Mouse (Mus musculus) stomach, embryonic 14.5 days (tissue): Measurements from ENCODE around the gene Stk16. TPM values are rescaled to one million over a fixed set of nuclear protein-coding genes. Genes with fewer than 3 reads are reported as not detected.
A peak's percentile ranks its signal among the peaks of the same experiment; 100 is the strongest.
"Not testable (repeated sequence)": the region's sequence is repeated elsewhere in the genome, so short reads cannot be mapped to it uniquely, and the experiment has no call there.

ENCODE experiments used
- ATAC-seq: fragments of 200-750 bp; cut with Nextera tagmentation; 2 replicates; pipeline ENCODE4 v1.8.0; 2017; ENCODE audit warnings: low read depth, moderate TSS enrichment; ENCODE audit not compliant: insufficient number of reproducible peaks, insufficient read depth, low FRiP score
- H3K27ac ChIP-seq: fragments of 300-500 bp; sonication (generic); 2 replicates; pipeline ENCODE4 v1.5.1; 2014; ENCODE audit warnings: mild to moderate bottlenecking, low read length, moderate library complexity, mixed read lengths
- H3K27me3 ChIP-seq: fragments of 300-500 bp; sonication (generic); 2 replicates; pipeline ENCODE4 v1.6.1; 2014; ENCODE audit warnings: low read length, control low read depth, mixed read lengths; ENCODE audit not compliant: control insufficient read depth, insufficient read depth
- H3K36me3 ChIP-seq: fragments of 300-500 bp; sonication (generic); 2 replicates; pipeline ENCODE4 v1.6.1; 2014; ENCODE audit warnings: mild to moderate bottlenecking, control low read depth, low read length, moderate library complexity, mixed read lengths; ENCODE audit not compliant: control insufficient read depth, insufficient read depth
- H3K4me1 ChIP-seq: fragments of 300-500 bp; sonication (generic); 2 replicates; pipeline ENCODE4 v1.6.1; 2014; ENCODE audit warnings: low read length, control low read depth, mixed read lengths; ENCODE audit not compliant: control insufficient read depth, insufficient read depth
- H3K4me2 ChIP-seq: fragments of 300-500 bp; sonication (generic); replicated peaks from 2 replicates; pipeline ENCODE4 v1.6.1; 2014; ENCODE audit warnings: low read depth, low read length, control low read depth
- H3K4me3 ChIP-seq: fragments of 300-500 bp; sonication (generic); 2 replicates; pipeline ENCODE4 v1.5.1; 2014; ENCODE audit warnings: low read depth, low read length, control low read depth
- H3K9ac ChIP-seq: fragments of 300-500 bp; sonication (generic); replicated peaks from 2 replicates; pipeline ENCODE4 v1.6.1; 2014; ENCODE audit warnings: low read depth, mild to moderate bottlenecking, control low read depth, low read length, moderate library complexity, mixed read lengths
- H3K9me3 ChIP-seq: fragments of 300-500 bp; sonication (generic); 2 replicates; pipeline ENCODE4 v1.6.1; 2016; ENCODE audit warnings: low read depth, low read length, control low read depth; ENCODE audit not compliant: control insufficient read depth
- WGBS: fragments of 180-500 bp; shearing (Covaris S2); extraction: QIAGEN DNeasy Blood & Tissue Kit; methylation state at CpG from one replicate; pipeline ENCODE4 v1.1.7; 2014; 5-methylcytosine and 5-hydroxymethylcytosine counted together
- polyA plus RNA-seq: library from polyadenylated mRNA; unstranded; fragments of >200 nt; fragmentation: Nextera tagmentation; extraction: Ambion mirVana; gene quantifications from 2 replicates; pipeline ENCODE4 v1.2.1, GENCODE M21; 2014

Gene Stk16
- polyA plus RNA-seq, 1 experiment from 2014 or later: 123 TPM

GRCm38 (mm10) chr1:75225473-75225872 is 14.8 kb downstream of the Stk16 start:
- Histone ChIP-seq H3K27me3 (peaks cover 6% of the 10 kb centered on the region; the same call in 1 of the 2 replicates), H3K4me2 (no peak overlapping the region), H3K4me3 (no peak overlapping the region), H3K36me3 (no peaks in the 10 kb centered on the region), H3K9me3 (no peaks in the 10 kb centered on the region), H3K9ac (no peak overlapping the region), H3K27ac (no peak overlapping the region), H3K4me1 (no peaks in the 10 kb centered on the region)
- no peak for ATAC-seq
- WGBS: 67% methylated on average over 3 of the region's 3 CpGs

GRCm38 (mm10) chr1:75226138-75226537 is 15.5 kb downstream of the Stk16 start:
- Histone ChIP-seq H3K36me3 (no peaks in the 10 kb centered on the region), H3K9ac (no peak overlapping the region), H3K4me3 (no peak overlapping the region), H3K4me2 (no peak overlapping the region), H3K27ac (no peak overlapping the region), H3K27me3 (no peaks in the 10 kb centered on the region), H3K4me1 (no peaks in the 10 kb centered on the region), H3K9me3 (no peaks in the 10 kb centered on the region)
- ATAC-seq: no peak
- WGBS: 55% methylated on average over 2 of the region's 2 CpGs

GRCm38 (mm10) chr1:75227653-75228052 is 17.0 kb downstream of the Stk16 start:
- WGBS: 70% methylated on average over 1 of the region's 1 CpGs
- Histone ChIP-seq H3K4me2 (no peak overlapping the region), H3K27ac (no peak overlapping the region), H3K9me3 (no peaks in the 10 kb centered on the region), H3K27me3 (no peaks in the 10 kb centered on the region), H3K4me1 (no peaks in the 10 kb centered on the region), H3K36me3 (no peaks in the 10 kb centered on the region), H3K9ac (no peak overlapping the region), H3K4me3 (no peak overlapping the region)
- no peak for ATAC-seq

GRCm38 (mm10) chr1:75229158-75229557 is 18.5 kb downstream of the Stk16 start:
- no peak overlapping the region for H3K27ac ChIP-seq
- no peak overlapping the region for H3K4me2 ChIP-seq
- no peak overlapping the region for H3K9ac ChIP-seq
- 65% methylated on average over 4 of the region's 4 CpGs for WGBS
- no peak for ATAC-seq
- no peaks in the 10 kb centered on the region for H3K27me3 ChIP-seq
- no peak overlapping the region for H3K4me3 ChIP-seq
- H3K36me3 ChIP-seq: no peaks in the 10 kb centered on the region
- H3K4me1 ChIP-seq: no peaks in the 10 kb centered on the region
- no peaks in the 10 kb centered on the region for H3K9me3 ChIP-seq

GRCm38 (mm10) chr1:75230335-75230994 is 19.8 kb downstream of the Stk16 start:
- Histone ChIP-seq H3K36me3 (no peaks in the 10 kb centered on the region), H3K27ac (no peak overlapping the region), H3K4me3 (no peak overlapping the region), H3K4me2 (no peak overlapping the region), H3K9me3 (no peaks in the 10 kb centered on the region), H3K27me3 (no peaks in the 10 kb centered on the region), H3K9ac (no peak overlapping the region), H3K4me1 (no peaks in the 10 kb centered on the region)
- ATAC-seq: no peak
- whole genome bisulfite sequencing: 68% methylated on average over 7 of the region's 7 CpGs

- no peaks in the 10 kb centered on the region for H3K36me3 ChIP-seq
- H3K4me1 ChIP-seq: no peaks in the 10 kb centered on the region
- H3K4me3 ChIP-seq: no peak overlapping the region
- H3K9ac ChIP-seq: no peak overlapping the region
- H3K9me3 ChIP-seq: no peaks in the 10 kb centered on the region
- H3K27ac ChIP-seq: no peak overlapping the region
- H3K27me3 ChIP-seq: no peaks in the 10 kb centered on the region
- 75% methylated on average over 4 of the region's 4 CpGs for WGBS
- H3K4me2 ChIP-seq: no peak overlapping the region
- ATAC-seq: no peak
Observed at GRCm38 (mm10) chr1:75231224-75231623, 20.6 kb downstream of the Stk16 start.

- ATAC-seq: no peak
- no peak within 1 kb of the TSS for H3K4me2 ChIP-seq
- 67% methylated on average over 5 of the region's 5 CpGs for WGBS
- H3K9me3 ChIP-seq: no peaks in the 10 kb centered on the region
- no peak within 1 kb of the TSS for H3K9ac ChIP-seq
- no peak within 1 kb of the TSS for H3K4me3 ChIP-seq
- H3K36me3 ChIP-seq: no peaks in the 10 kb centered on the region
- H3K27ac ChIP-seq: no peak within 1 kb of the TSS
- H3K4me1 ChIP-seq: no peaks in the 10 kb centered on the region
- H3K27me3 ChIP-seq: no peaks in the 10 kb centered on the region
Observed at GRCm38 (mm10) chr1:75231664-75232152, 21.1 kb downstream of the Stk16 start, which contains the start of gene A630095N17Rik. Gene A630095N17Rik, minus strand, starts transcription at chr1:75232102.

- not testable (repeated sequence) for H3K9ac ChIP-seq, H3K27me3 ChIP-seq, H3K4me3 ChIP-seq, H3K4me1 ChIP-seq, H3K36me3 ChIP-seq, H3K9me3 ChIP-seq, ATAC-seq, H3K27ac ChIP-seq, H3K4me2 ChIP-seq
- 71% methylated on average over 4 of the region's 4 CpGs for WGBS
Observed at GRCm38 (mm10) chr1:75232489-75232888, 21.9 kb downstream of the Stk16 start.

- no peaks in the 10 kb centered on the region for H3K27me3 ChIP-seq
- peak; percentile 43; the same call in 1 of the 2 replicates for ATAC-seq
- no peak overlapping the region for H3K9ac ChIP-seq
- no peaks in the 10 kb centered on the region for H3K9me3 ChIP-seq
- H3K4me2 ChIP-seq: no peak overlapping the region
- peaks cover 2% of the 10 kb centered on the region; the same call in 1 of the 2 replicates for H3K4me1 ChIP-seq
- no peak overlapping the region for H3K4me3 ChIP-seq
- no peaks in the 10 kb centered on the region; the same call in 1 of the 2 replicates for H3K36me3 ChIP-seq
- WGBS: 2% methylated on average over 8 of the region's 8 CpGs
- no peak overlapping the region for H3K27ac ChIP-seq
Observed at GRCm38 (mm10) chr1:75234606-75235005, 24.0 kb downstream of the Stk16 start.
